Mouse (Mus musculus): ENCODE measurements around the gene Rnf182. TPM values are rescaled to one million over a fixed set of nuclear protein-coding genes. Genes with fewer than 3 reads are reported as not detected.

Gene Rnf182
- polyA plus RNA-seq, 1 experiment from 2014 or later, result 24.8 TPM

DNA sequence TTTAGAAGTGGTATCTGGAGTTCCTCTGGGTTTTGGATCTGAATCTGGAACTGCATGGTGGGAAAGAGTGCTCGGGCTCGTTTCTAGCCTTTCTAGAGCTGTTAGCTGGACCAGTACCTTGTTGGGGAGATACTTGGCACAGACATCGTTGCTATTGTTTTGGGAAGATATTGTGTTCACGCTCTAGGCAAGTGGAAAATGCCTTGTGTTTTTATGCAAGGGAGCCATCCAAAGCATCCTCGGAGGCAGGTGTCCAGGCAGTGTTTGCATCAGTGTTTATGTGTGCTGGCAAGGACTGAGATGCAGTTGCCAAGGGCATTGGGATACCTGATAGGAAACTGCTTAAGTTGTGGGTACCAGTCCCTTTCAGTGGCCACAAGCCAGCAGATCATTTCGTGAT is 1.0 kb downstream of the Rnf182 start:
- WGBS, result 16% methylated on average over 6 of the region's 6 CpGs
- H3K27ac ChIP-seq, result no peak overlapping the region

DNA sequence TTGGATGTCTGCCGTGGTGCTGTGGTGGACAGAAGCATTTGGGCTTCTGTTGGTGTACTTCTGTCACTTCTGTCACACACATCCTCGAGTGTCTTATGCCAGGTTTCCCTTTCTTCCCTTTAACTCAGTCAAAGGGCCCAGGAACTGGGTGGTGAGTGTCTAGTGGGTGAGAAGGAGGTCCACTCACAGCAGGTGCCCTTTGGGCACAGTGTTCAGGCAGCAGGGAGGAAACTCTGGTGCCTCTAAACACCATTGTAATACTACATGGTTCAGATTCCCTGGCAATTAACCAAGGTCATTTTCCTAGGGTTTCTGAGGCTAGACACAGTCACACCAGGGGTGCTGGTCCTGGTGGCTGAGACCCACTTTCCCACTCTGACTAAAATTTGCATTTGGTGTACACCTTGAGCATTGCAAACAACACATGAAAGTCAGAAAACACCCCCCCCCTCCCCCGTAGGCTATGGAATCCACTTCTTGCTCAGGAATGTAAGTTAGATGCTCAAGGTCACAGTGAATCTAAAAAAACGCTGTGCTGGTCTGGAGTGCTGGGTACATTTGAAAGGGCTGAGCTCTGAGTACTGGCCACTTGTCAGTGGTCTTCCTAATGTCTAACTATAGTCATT is 4.2 kb downstream of the Rnf182 start:
- no peaks in the 10 kb centered on the region for H3K9me3 ChIP-seq (replicated peaks)
- peaks cover 16% of the 10 kb centered on the region for H3K4me1 ChIP-seq
- no peaks in the 10 kb centered on the region for H3K36me3 ChIP-seq (ENCODE audit: poor library complexity, severe bottlenecking)
- H3K4me3 ChIP-seq, result no peak overlapping the region
- no peak for ATAC-seq
- H3K9ac ChIP-seq, result no peak overlapping the region
- 74% methylated on average over 4 of the region's 4 CpGs for WGBS
- no peak overlapping the region for H3K4me2 ChIP-seq
- H3K27ac ChIP-seq, result no peak overlapping the region
- no peaks in the 10 kb centered on the region for H3K27me3 ChIP-seq

More for the DNA sequence above, 1.0 kb downstream of the Rnf182 start:
- no peak for ATAC-seq
- Histone ChIP-seq H3K4me3 (peak overlapping the region; percentile 74), H3K4me2 (peak overlapping the region; percentile 80), H3K9ac (peak overlapping the region; percentile 90), H3K27me3 (no peaks in the 10 kb centered on the region), H3K4me1 (peaks cover 16% of the 10 kb centered on the region), H3K36me3 (ENCODE audit: poor library complexity, severe bottlenecking) (no peaks in the 10 kb centered on the region), H3K9me3 (replicated peaks) (no peaks in the 10 kb centered on the region)

DNA sequence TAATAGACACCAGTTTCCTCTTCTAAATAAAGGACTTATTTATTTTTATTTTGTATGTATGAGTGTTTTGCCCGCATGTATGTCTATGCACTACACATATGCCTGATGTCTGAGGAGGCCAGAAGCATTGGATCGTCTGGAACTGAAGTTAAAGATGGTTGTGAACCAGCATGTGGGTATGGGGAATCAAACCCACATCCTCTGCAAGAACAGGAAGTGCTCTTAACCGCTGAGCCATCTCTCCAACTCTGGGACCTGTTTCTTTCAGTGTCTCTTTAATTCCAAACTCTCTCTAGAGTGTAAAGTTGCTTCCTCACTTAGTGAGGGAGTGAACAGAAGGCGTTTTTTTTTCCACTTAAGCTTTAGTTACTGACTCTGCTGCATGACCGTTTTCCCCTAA is 12.4 kb downstream of the Rnf182 start:
- no peak overlapping the region for H3K4me2 ChIP-seq
- H3K9me3 ChIP-seq (replicated peaks), result no peaks in the 10 kb centered on the region
- 86% methylated on average over 5 of the region's 5 CpGs for WGBS
- H3K27ac ChIP-seq, result no peak overlapping the region
- no peaks in the 10 kb centered on the region for H3K36me3 ChIP-seq (ENCODE audit: poor library complexity, severe bottlenecking)
- H3K27me3 ChIP-seq, result no peaks in the 10 kb centered on the region
- H3K4me3 ChIP-seq, result no peak overlapping the region
- no peaks in the 10 kb centered on the region for H3K4me1 ChIP-seq
- no peak for ATAC-seq
- H3K9ac ChIP-seq, result no peak overlapping the region

DNA sequence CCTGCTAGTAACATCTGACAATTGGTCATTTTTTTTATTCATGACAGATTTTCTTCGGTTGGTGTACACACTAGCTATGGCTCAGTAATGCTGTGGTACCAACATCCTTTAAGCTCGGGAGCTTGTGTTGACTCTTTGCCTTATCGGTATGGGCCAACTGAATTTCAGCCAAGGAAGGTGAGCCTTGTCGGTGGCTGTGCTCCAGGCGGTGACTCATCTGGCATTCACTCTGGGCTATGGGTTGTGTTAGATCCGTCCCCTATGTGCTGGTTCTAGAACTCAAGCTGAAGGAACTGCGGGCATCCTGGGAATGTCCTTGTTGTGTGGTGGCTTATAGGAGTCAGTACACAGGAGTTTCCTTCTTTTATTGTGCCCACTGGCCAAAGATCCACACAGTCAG is 14.3 kb downstream of the Rnf182 start:
- Histone ChIP-seq H3K4me1 (no peaks in the 10 kb centered on the region), H3K27ac (no peak overlapping the region), H3K9me3 (replicated peaks) (no peaks in the 10 kb centered on the region), H3K4me2 (no peak overlapping the region), H3K4me3 (no peak overlapping the region), H3K36me3 (ENCODE audit: poor library complexity, severe bottlenecking) (no peaks in the 10 kb centered on the region), H3K9ac (no peak overlapping the region), H3K27me3 (no peaks in the 10 kb centered on the region)
- ATAC-seq, result no peak
- WGBS, result 89% methylated on average over 7 of the region's 7 CpGs

GRCm38 (mm10) chr13:43631266-43631665 is 15.8 kb downstream of the Rnf182 start:
- Histone ChIP-seq H3K4me2 (no peak overlapping the region), H3K9ac (no peak overlapping the region), H3K27ac (no peak overlapping the region), H3K36me3 (ENCODE audit: poor library complexity, severe bottlenecking) (no peaks in the 10 kb centered on the region), H3K9me3 (replicated peaks) (no peaks in the 10 kb centered on the region), H3K27me3 (no peaks in the 10 kb centered on the region), H3K4me1 (peaks cover 7% of the 10 kb centered on the region), H3K4me3 (no peak overlapping the region)
- WGBS, result 95% methylated on average over 6 of the region's 6 CpGs
- no peak for ATAC-seq

GRCm38 (mm10) chr13:43633024-43633423 is 17.5 kb downstream of the Rnf182 start:
- Histone ChIP-seq H3K9ac (no peak overlapping the region), H3K9me3 (replicated peaks) (no peaks in the 10 kb centered on the region), H3K36me3 (ENCODE audit: poor library complexity, severe bottlenecking) (no peaks in the 10 kb centered on the region), H3K4me3 (no peak overlapping the region), H3K4me2 (no peak overlapping the region), H3K27ac (no peak overlapping the region), H3K4me1 (peaks cover 8% of the 10 kb centered on the region), H3K27me3 (no peaks in the 10 kb centered on the region)
- no peak for ATAC-seq
- WGBS, result 89% methylated on average over 4 of the region's 4 CpGs

DNA sequence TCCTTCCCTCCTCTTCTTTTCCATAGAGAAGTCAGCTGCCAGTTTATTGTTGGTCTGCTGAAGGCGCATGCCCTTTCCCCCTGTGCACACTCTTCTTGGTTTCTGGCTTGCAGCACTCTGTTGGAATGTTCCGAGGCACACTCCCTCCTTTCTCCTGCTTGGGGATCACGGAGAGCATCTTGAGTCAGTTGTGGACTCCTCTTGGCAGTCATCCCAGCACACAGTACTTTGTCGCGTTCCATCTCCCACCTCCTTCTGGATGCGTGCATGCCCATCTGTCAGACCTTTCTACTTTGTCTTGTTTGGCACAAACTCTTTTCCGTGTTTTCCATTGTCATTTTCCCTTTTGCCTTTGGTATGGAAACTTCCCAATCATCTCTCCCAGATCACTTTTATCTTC is 22.2 kb downstream of the Rnf182 start:
- H3K27me3 ChIP-seq, result no peaks in the 10 kb centered on the region
- whole genome bisulfite sequencing, result 78% methylated on average over 7 of the region's 7 CpGs
- no peaks in the 10 kb centered on the region for H3K9me3 ChIP-seq (replicated peaks)
- H3K36me3 ChIP-seq (ENCODE audit: poor library complexity, severe bottlenecking), result no peaks in the 10 kb centered on the region
- no peak overlapping the region for H3K4me3 ChIP-seq
- no peak for ATAC-seq
- no peak overlapping the region for H3K9ac ChIP-seq
- H3K4me2 ChIP-seq, result no peak overlapping the region
- H3K4me1 ChIP-seq, result peaks cover 8% of the 10 kb centered on the region
- no peak overlapping the region for H3K27ac ChIP-seq

DNA sequence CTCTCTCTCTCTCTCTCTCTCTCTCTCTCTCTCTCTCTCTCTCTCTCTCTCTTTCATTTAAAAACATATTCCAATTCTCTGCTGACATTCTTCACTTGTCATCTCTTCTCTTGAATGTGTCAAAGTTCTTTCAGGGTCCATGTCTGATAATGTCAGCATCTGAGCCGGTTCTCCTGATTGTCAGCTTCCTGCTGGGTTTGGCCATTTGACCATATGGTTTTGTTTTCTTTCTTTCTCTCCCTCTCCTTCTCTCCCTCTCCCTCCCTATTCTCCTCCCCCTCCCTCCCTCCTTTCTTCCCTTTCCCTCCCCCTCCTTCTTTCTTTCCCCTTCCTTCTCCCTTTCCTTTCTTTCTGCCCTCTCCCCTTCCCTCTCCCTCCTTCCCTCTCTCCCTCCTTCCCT is 29.5 kb downstream of the Rnf182 start:
- H3K9ac ChIP-seq, result no peak overlapping the region
- H3K4me1 ChIP-seq, result peaks cover 7% of the 10 kb centered on the region
- H3K36me3 ChIP-seq (ENCODE audit: poor library complexity, severe bottlenecking), result no peaks in the 10 kb centered on the region
- H3K27me3 ChIP-seq, result no peaks in the 10 kb centered on the region
- ATAC-seq, result no peak
- no peaks in the 10 kb centered on the region for H3K9me3 ChIP-seq (replicated peaks)
- no peak overlapping the region for H3K27ac ChIP-seq
- no peak overlapping the region for H3K4me2 ChIP-seq
- 48% methylated on average over 1 of the region's 1 CpGs for WGBS
- no peak overlapping the region for H3K4me3 ChIP-seq

DNA sequence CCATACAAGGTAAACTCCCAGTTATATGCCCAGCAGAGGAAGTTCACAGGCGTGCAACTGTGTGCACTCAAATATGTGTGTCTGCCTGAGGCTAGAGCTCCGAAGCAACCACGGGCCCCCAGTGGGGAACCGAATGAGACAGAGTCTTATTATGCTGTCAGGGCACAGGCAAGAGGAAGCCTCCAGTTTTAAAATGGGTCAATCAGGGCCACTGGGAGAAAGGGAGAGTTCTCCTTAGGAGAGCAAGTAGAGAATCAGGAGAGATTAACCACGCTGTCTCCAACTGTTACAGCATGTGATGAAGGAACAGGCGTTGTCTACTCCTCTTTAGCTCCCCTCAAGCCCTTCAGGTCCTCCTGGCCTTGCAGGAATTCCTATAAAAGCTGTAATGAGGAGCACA is 33.0 kb downstream of the Rnf182 start:
- no peak overlapping the region for H3K9ac ChIP-seq
- 53% methylated on average over 6 of the region's 6 CpGs for WGBS
- H3K9me3 ChIP-seq (replicated peaks), result no peaks in the 10 kb centered on the region
- H3K4me1 ChIP-seq, result peaks cover 8% of the 10 kb centered on the region
- H3K4me3 ChIP-seq, result no peak overlapping the region
- 0 out of 2 replicates have a peak, but pooled peaks have one; percentile 10 for ATAC-seq
- no peak overlapping the region for H3K27ac ChIP-seq
- H3K4me2 ChIP-seq, result no peak overlapping the region
- H3K27me3 ChIP-seq, result no peaks in the 10 kb centered on the region
- H3K36me3 ChIP-seq (ENCODE audit: poor library complexity, severe bottlenecking), result no peaks in the 10 kb centered on the region

- no peak for ATAC-seq
- no peaks in the 10 kb centered on the region for H3K27me3 ChIP-seq
- no peak overlapping the region for H3K27ac ChIP-seq
- no peak overlapping the region for H3K4me3 ChIP-seq
- WGBS, result 78% methylated on average over 3 of the region's 3 CpGs
- H3K9ac ChIP-seq, result no peak overlapping the region
- no peaks in the 10 kb centered on the region for H3K36me3 ChIP-seq (ENCODE audit: poor library complexity, severe bottlenecking)
- H3K4me2 ChIP-seq, result no peak overlapping the region
- H3K4me1 ChIP-seq, result peaks cover 11% of the 10 kb centered on the region
- no peaks in the 10 kb centered on the region for H3K9me3 ChIP-seq (replicated peaks)
These were observed 35.8 kb downstream of the Rnf182 start for GRCm38 (mm10) chr13:43651277-43651676.

DNA sequence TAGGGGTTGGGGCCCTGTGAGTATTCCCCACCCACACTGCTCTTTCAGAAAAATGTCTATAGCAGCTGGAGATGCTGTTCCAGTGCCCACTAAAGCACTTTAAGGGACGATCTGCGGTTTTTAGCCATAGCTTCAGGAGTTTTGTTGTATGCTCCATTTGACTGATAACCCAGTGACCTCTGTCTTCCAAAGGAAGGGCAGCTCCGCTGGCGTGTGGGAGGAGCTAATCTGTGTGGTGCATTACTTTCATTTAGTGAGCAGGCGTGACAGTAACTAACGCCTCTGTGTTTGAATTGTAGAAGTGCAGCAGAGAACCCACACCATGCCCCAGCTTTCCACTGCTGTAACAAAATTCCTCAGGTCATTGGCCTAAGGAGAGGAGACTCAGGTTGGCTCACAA is 38.6 kb downstream of the Rnf182 start:
- H3K36me3 ChIP-seq (ENCODE audit: poor library complexity, severe bottlenecking), result no peaks in the 10 kb centered on the region
- H3K4me1 ChIP-seq, result 0 out of 2 replicates have a peak, but pooled peaks cover 4% of the 10 kb centered on the region
- no peak overlapping the region for H3K4me2 ChIP-seq
- no peaks in the 10 kb centered on the region for H3K9me3 ChIP-seq (replicated peaks)
- no peak overlapping the region for H3K4me3 ChIP-seq
- H3K27ac ChIP-seq, result no peak overlapping the region
- no peak for ATAC-seq
- no peaks in the 10 kb centered on the region for H3K27me3 ChIP-seq
- 82% methylated on average over 6 of the region's 6 CpGs for WGBS
- no peak overlapping the region for H3K9ac ChIP-seq

- H3K27me3 ChIP-seq, result no peaks in the 10 kb centered on the region
- H3K36me3 ChIP-seq (ENCODE audit: poor library complexity, severe bottlenecking), result peaks cover 18% of the 10 kb centered on the region
- H3K4me2 ChIP-seq, result no peak overlapping the region
- no peak overlapping the region for H3K9ac ChIP-seq
- no peaks in the 10 kb centered on the region for H3K9me3 ChIP-seq (replicated peaks)
- H3K4me3 ChIP-seq, result no peak overlapping the region
- H3K27ac ChIP-seq, result no peak overlapping the region
- no peak for ATAC-seq
- 96% methylated on average over 4 of the region's 4 CpGs for WGBS
- no peaks in the 10 kb centered on the region for H3K4me1 ChIP-seq
These were observed 47.7 kb downstream of the Rnf182 start for GRCm38 (mm10) chr13:43663225-43663624.

GRCm38 (mm10) chr13:43666130-43666529 is 50.6 kb downstream of the Rnf182 start:
- H3K4me3 ChIP-seq, result no peak overlapping the region
- peaks cover 17% of the 10 kb centered on the region for H3K36me3 ChIP-seq (ENCODE audit: poor library complexity, severe bottlenecking)
- WGBS, result 82% methylated on average over 12 of the region's 12 CpGs
- no peaks in the 10 kb centered on the region for H3K4me1 ChIP-seq
- H3K4me2 ChIP-seq, result no peak overlapping the region
- no peak overlapping the region for H3K9ac ChIP-seq
- ATAC-seq, result no peak; the same call in 1 of the 2 replicates
- H3K27ac ChIP-seq, result no peak overlapping the region
- H3K27me3 ChIP-seq, result no peaks in the 10 kb centered on the region
- no peaks in the 10 kb centered on the region for H3K9me3 ChIP-seq (replicated peaks)

All from forebrain, embryonic 13.5 days (tissue).